8 mouse cellular contexts compared by ENCODE assay signal in genomic region chr10:56228568-56229209, GRCm38 (mm10). TPM values are rescaled to one million over a fixed set of nuclear protein-coding genes. Genes with fewer than 3 reads are reported as not detected.
DNase-seq lines count a peak whose midpoint lies in the region; ATAC-seq and TF ChIP-seq lines count a peak whose summit lies in the region.

TSS of gene Tbc1d32 (minus strand) at chr10:56228689.

- peaks cover 7% of the 10 kb centered on the region for H3K4me1 ChIP-seq in forebrain, embryonic 16.5 days (replicated peaks; ENCODE audit: control insufficient read depth, insufficient read depth, low read length)
- peaks cover 2% of the 10 kb centered on the region; the same call in 1 of the 2 replicates for H3K4me1 ChIP-seq in lung, embryonic 14.5 days (ENCODE audit: insufficient read depth)
- H3K4me1 ChIP-seq in olfactory bulb, adult 2 months (ENCODE audit: control insufficient read depth, insufficient read depth, low read length): no peaks in the 10 kb centered on the region
- no peaks in the 10 kb centered on the region; the same call in 1 of the 2 replicates for H3K4me1 ChIP-seq in thymus, adult 2 months (replicated peaks; ENCODE audit: control insufficient read depth, insufficient read depth, low read length)

- intact Hi-C loops in heart, postnatal 36 days (cut with DNase I): loop anchor here (2.0 to 10.0 kb wide), 2 partner anchors 114 to 1256 kb away; partner anchors contain the start of gene Hsf2

- H3K36me3 ChIP-seq in forebrain, embryonic 16.5 days (ENCODE audit: control insufficient read depth, insufficient read depth): no peaks in the 10 kb centered on the region
- H3K36me3 ChIP-seq in lung, embryonic 14.5 days (ENCODE audit: insufficient read depth): no peaks in the 10 kb centered on the region
- no peaks in the 10 kb centered on the region for H3K36me3 ChIP-seq in thymus, adult 2 months (ENCODE audit: control insufficient read depth, insufficient read depth, low read length)

- TF ChIP-seq CTCF in layer of hippocampus, adult 2 months (conservative IDR thresholded peaks at IDR 0.05): no peak
- TF ChIP-seq CTCF in lung, embryonic 14.5 days (IDR thresholded peaks at IDR 0.05; ENCODE audit: low read depth): no peak
- TF ChIP-seq CTCF in olfactory bulb, adult 2 months (IDR thresholded peaks at IDR 0.05; ENCODE audit: insufficient read depth, low read depth, low read length): peak; percentile 8; the same call in 1 of the 2 replicates
- peak; percentile 61 for TF ChIP-seq CTCF in thymus, adult 2 months (IDR thresholded peaks at IDR 0.05; ENCODE audit: borderline replicate concordance, control insufficient read depth, extremely low read depth, insufficient read depth, low read length, poor library complexity)

- DNase-seq in ES-CJ7 (ENCODE audit: low read depth, low spot score): peak; percentile 92
- peak; percentile 93 to 95 for DNase-seq in cerebellum, adult 18-20 months
- peak; percentile 91 to 93 for DNase-seq in heart, postnatal 36 days
- DNase-seq in layer of hippocampus, adult 2 months (ENCODE audit: low spot score in 2 of 2): peak; percentile 90 to 93
- DNase-seq in lung, embryonic 14.5 days: peak; percentile 97
- DNase-seq in thymus, adult 2 months: peak; percentile 88

- peak within 1 kb of the TSS; percentile 94 for H3K27ac ChIP-seq in forebrain, embryonic 16.5 days (ENCODE audit: low read length)
- peak within 1 kb of the TSS; percentile 96 for H3K27ac ChIP-seq in layer of hippocampus, adult 2 months
- peak within 1 kb of the TSS; percentile 86 for H3K27ac ChIP-seq in lung, embryonic 14.5 days (ENCODE audit: low read depth)
- H3K27ac ChIP-seq in olfactory bulb, adult 2 months (ENCODE audit: insufficient read depth, low read depth, low read length): peak within 1 kb of the TSS; percentile 93
- peak within 1 kb of the TSS; percentile 53 for H3K27ac ChIP-seq in thymus, adult 2 months (ENCODE audit: control insufficient read depth, insufficient read depth, low read length)

- H3K27me3 ChIP-seq in forebrain, embryonic 16.5 days (replicated peaks; ENCODE audit: control insufficient read depth, insufficient read depth, low read length): no peaks in the 10 kb centered on the region
- H3K27me3 ChIP-seq in lung, embryonic 14.5 days (ENCODE audit: insufficient read depth, low read length): no peaks in the 10 kb centered on the region
- H3K27me3 ChIP-seq in thymus, adult 2 months (ENCODE audit: control insufficient read depth, insufficient read depth, low read length): no peaks in the 10 kb centered on the region

- no peaks in the 10 kb centered on the region for H3K9me3 ChIP-seq in forebrain, embryonic 16.5 days (ENCODE audit: control insufficient read depth, low read length)
- no peaks in the 10 kb centered on the region for H3K9me3 ChIP-seq in lung, embryonic 14.5 days (ENCODE audit: low read depth, low read length)

- 4% methylated on average over 42 of the region's 42 CpGs for WGBS in forebrain, embryonic 16.5 days
- 3% methylated on average over 42 of the region's 42 CpGs for WGBS in lung, embryonic 14.5 days
- WGBS in olfactory bulb, adult 2 months: 3% methylated on average over 42 of the region's 42 CpGs
- WGBS in thymus, adult 2 months: 2% methylated on average over 42 of the region's 42 CpGs

- H3K9ac ChIP-seq in forebrain, embryonic 16.5 days (replicated peaks; ENCODE audit: low read depth, low read length): peak within 1 kb of the TSS; percentile 73
- H3K9ac ChIP-seq in lung, embryonic 14.5 days: peak within 1 kb of the TSS; percentile 59

- peak within 1 kb of the TSS; percentile 70 for H3K4me3 ChIP-seq in forebrain, embryonic 16.5 days (replicated peaks; ENCODE audit: low read length)
- H3K4me3 ChIP-seq in layer of hippocampus, adult 2 months: peak within 1 kb of the TSS; percentile 65
- H3K4me3 ChIP-seq in lung, embryonic 14.5 days (ENCODE audit: low read depth, low read length): peak within 1 kb of the TSS; percentile 54
- peak within 1 kb of the TSS; percentile 58 for H3K4me3 ChIP-seq in olfactory bulb, adult 2 months (ENCODE audit: insufficient read depth, low read depth, low read length)
- peak within 1 kb of the TSS; percentile 93 for H3K4me3 ChIP-seq in thymus, adult 2 months (ENCODE audit: control insufficient read depth, insufficient read depth, low read length)

- peak within 1 kb of the TSS; percentile 71 for H3K4me2 ChIP-seq in forebrain, embryonic 16.5 days (ENCODE audit: low read length)
- H3K4me2 ChIP-seq in lung, embryonic 14.5 days: peak within 1 kb of the TSS; percentile 66

- peak; percentile 94 for TF ChIP-seq POLR2A in olfactory bulb, adult 2 months (IDR thresholded peaks at IDR 0.05; ENCODE audit: insufficient read depth, low read depth, low read length)
- no peak for TF ChIP-seq POLR2A in thymus, adult 2 months (IDR thresholded peaks at IDR 0.05; ENCODE audit: control insufficient read depth, extremely low read depth, insufficient read depth, low read length, poor library complexity)

- peak; percentile 98 for ATAC-seq in forebrain, embryonic 16.5 days
- peak; percentile 99 for ATAC-seq in lung, embryonic 14.5 days (ENCODE audit: insufficient read depth)

RNA-seq across cellular contexts. Expression of gene Tbc1d32, which starts in this region (rescaled TPM):
- polyA plus RNA-seq in forebrain, embryonic 16.5 days (2015; fragmentation: Nextera tagmentation; extraction: Ambion mirVana): 3.7 and 3.8 TPM in 2 replicates
- total RNA-seq in heart, postnatal 36 days (2021): 1 to 10 TPM; 3.4 to 3.7 TPM
- total RNA-seq in layer of hippocampus, adult 2 months (2021): 1 to 10 TPM; 8.9 to 9.8 TPM
- 3.7 and 3.9 TPM in 2 replicates for polyA plus RNA-seq in lung, embryonic 14.5 days (2014; fragmentation: Nextera tagmentation; extraction: Ambion mirVana)
- polyA plus RNA-seq in olfactory bulb, adult 2 months (2012; ENCODE audit: insufficient read depth, insufficient read length, low replicate concordance, missing spikeins): not detected in 2 replicates
- polyA plus RNA-seq in thymus, adult 2 months (2012; rRNA removed): 0.38 and 0.54 TPM in 2 replicates

Comparison
In these comparisons a context has a peak if more than half of its experiments do, and no peak if none do; other contexts are left out.
1. Peak in every context shown above with its lines: DNase-seq, ATAC-seq, H3K4me3 ChIP-seq and H3K27ac ChIP-seq.
2. Peak in DNase-seq, H3K4me3 ChIP-seq and H3K27ac ChIP-seq in thymus, adult 2 months; RNA of the gene not detected or under 1 TPM.
3. CTCF ChIP-seq: peak in olfactory bulb, adult 2 months (single experiment) and thymus, adult 2 months (single experiment); none in layer of hippocampus, adult 2 months (single experiment) and lung, embryonic 14.5 days (single experiment).